Mouse (Mus musculus) lung, adult 2 months (tissue): ENCODE results near the gene Erg. TPM values are rescaled to one million over a fixed set of nuclear protein-coding genes. Genes with fewer than 3 reads are reported as not detected.

Source experiments
- DNase-seq: peaks from one replicate; pipeline ENCODE4 v3.0.0; 2022
- H3K4me1 ChIP-seq: fragments of 200-500 bp; 2 replicates; pipeline ENCODE4 v1.6.1; 2011; ENCODE audit warnings: low read length; ENCODE audit not compliant: control insufficient read depth, insufficient read depth
- H3K4me3 ChIP-seq: fragments of 200-500 bp; replicated peaks from 2 replicates; pipeline ENCODE3; 2011; ENCODE audit warnings: low read depth, mild to moderate bottlenecking, control low read depth, low read length; ENCODE audit errors: extremely low read depth
- CTCF ChIP-seq: fragments of 200-500 bp; IDR thresholded peaks from 2 replicates; pipeline ENCODE4 v1.5.1; 2011; ENCODE audit warnings: mild to moderate bottlenecking, low read length, control low read depth; ENCODE audit not compliant: insufficient read depth
- POLR2A ChIP-seq: fragments of 200-500 bp; IDR thresholded peaks from 2 replicates; pipeline ENCODE4 v1.6.1; 2011; ENCODE audit warnings: low read depth, mild to moderate bottlenecking, control low read depth, low read length, borderline replicate concordance; ENCODE audit errors: extremely low read depth
- WGBS: fragments of 180-500 bp; shearing (Covaris S2); methylation state at CpG from one replicate; pipeline ENCODE4 v1.1.7; 2018; 5-methylcytosine and 5-hydroxymethylcytosine counted together
- polyA plus RNA-seq: library from polyadenylated mRNA; depleted of rRNA; stranded (reverse); fragments of >200 nt; gene quantifications from 2 replicates; pipeline ENCODE4 v1.2.3, GENCODE M21; 2012

The Erg gene
- polyA plus RNA-seq, 1 experiment, result 82.7 TPM

DNA sequence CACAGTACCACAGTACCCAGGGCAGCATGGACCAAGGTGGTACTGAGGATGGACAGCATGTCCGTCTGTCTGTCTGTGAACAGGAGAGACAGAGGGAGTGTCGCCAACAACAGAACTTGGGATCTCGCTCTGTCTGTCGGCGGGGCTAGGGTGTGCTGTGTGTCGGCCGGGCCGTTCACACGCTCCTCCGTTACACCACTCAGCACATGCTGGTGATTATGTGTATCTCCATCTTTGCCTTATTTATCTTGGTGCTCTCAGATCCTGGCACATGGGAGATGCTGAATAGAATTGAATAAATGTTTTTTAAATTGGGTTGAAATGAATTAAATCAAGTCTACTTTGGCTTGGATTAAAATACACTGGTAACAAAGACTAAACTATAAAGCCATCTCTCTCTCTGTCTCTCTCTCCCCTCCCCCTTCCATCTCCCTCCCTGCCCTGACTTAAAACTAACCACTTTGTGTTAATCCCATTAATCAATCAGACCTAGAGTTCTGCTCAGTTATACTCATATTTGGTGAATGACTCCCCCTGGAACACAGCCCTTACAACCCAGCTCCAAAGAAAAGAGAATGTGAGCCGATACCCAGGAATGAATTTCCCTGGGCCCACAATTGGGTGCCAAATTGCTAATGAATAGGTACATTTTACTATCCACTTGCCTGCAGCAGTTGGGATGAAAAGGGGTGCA, 10.6 kb upstream of the Erg start:
- 89% methylated on average over 11 of the region's 11 CpGs for WGBS
- no peaks in the 10 kb centered on the region for H3K4me1 ChIP-seq
- TF ChIP-seq CTCF (no peak), POLR2A (no peak)
- no peak for DNase-seq
- no peak overlapping the region for H3K4me3 ChIP-seq

DNA sequence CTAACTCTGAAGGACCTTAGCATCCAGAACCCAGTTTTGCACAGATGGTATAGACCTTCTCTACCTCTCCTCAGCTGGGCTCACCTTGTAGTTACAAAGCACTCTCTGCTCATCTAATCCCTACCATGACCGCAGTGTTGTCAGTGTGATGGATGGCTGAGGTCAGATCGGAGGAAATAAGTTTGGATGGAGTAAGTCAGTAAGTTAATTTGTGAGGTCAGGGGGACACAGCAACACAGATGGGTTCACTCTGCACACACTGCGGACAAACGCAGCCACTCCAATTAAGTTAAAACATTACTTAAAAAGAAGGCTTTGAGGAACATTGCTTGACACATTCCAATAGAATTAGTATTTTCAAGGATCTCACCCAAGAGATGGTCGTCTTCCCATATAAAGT, 2.5 kb upstream of the Erg start:
- H3K4me1 ChIP-seq, result peaks cover 7% of the 10 kb centered on the region; the same call in 1 of the 2 replicates
- 33% methylated on average over 5 of the region's 5 CpGs for WGBS
- no peak for TF ChIP-seq POLR2A
- TF ChIP-seq CTCF, result no peak
- no peak overlapping the region for H3K4me3 ChIP-seq
- no peak for DNase-seq

DNA sequence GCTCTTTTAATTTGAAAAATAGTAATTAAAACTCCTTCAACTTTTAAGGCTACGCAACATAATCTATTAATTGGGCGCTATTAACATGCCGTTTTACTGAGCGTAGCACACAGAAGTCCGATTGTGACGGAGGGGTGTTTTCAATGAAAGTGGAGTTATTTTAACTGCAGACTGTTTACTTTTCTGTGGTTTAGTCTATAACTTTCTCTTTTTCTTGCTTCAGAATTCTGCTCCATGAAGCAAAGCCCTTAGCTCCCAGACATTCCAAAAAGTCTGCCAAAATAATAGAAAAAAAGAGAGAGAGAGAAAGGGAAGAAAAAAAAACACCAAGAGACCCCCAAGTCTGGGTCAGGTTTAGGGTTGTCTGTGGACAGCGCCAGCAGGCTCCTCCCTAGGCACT, 333 bp upstream of the Erg start:
- DNase-seq, result no peak
- WGBS, result 33% methylated on average over 7 of the region's 7 CpGs
- Histone ChIP-seq H3K4me1 (peaks cover 7% of the 10 kb centered on the region; the same call in 1 of the 2 replicates), H3K4me3 (no peak overlapping the region)
- TF ChIP-seq CTCF, result no peak
- TF ChIP-seq POLR2A, result no peak

DNA sequence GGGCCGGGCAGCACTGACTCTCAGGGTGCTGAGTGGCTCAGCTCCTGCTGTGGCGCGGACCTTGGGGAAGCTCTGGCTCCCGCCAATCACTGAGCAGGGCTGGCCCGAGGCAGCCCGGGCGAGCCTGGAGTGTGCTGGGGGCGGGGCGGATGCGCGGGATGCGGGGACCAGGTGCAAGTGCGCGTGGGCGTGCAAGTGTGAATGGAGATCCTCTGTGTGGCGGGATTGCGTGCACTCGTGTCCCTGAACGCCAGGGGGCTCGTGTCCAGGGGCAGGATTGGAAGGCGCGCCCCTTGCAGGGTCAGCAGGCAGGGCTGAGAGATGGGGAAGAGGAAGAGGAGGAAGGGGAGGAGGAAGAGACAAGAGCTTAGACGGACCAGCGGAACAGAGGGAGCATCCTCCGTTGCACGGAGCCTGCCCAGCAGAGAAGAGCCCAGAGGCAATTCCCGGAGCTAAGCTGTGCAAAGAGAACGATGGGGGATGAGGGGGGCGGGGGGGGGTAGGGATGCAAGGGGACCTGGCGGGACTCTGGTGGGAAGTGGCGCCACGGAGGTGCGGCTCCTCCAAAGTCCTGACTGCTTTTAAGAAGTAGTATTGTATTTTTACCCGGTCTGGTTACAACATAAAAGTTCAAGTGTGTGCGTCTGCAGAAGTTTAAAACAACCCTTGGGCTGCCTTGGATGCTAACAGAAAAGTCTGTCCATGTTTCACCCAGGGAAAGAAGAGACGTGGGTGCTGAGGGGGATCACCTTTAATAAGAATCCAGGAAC, 667 bp downstream of the Erg start:
- peak; percentile 9 for DNase-seq
- WGBS, result 1% methylated on average over 36 of the region's 36 CpGs
- TF ChIP-seq CTCF (no peak), POLR2A (no peak)
- peaks cover 7% of the 10 kb centered on the region; the same call in 1 of the 2 replicates for H3K4me1 ChIP-seq
- H3K4me3 ChIP-seq, result no peak overlapping the region

DNA sequence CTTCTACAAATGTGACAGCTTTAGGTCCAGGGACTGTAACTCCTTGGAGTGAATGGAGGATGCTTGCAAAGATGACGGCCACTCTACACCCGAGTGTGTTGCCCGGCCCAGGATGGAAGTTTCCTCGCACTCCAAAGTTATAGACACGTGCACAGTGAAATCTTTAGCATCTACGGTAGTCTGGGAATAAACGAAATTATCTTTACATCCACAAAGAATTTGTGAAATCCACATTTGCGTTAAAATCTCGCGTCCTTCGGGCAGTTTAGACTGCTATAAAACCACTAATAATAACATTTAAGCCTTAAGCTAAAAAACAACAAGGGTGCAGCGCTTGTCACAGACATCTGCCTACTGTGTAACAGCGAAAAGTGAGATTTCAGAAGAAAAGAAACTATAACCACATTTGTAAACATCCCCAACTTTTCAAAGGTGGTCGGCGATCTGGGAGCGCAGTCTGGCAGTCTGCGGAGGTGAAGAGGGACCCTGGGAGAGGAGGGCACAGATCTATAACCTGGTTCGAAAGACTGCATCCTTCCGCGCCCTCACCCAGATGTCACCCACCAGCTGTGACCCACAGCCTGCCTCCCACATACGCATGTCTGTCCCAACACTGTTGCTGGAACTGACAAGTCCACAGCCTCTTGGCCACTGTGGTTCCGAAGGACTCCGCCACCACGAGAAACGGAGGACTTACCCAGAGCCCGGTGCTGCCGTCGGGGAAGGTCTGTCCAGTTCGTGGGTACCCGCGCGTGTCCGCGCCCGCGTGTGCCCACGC, 1.5 kb downstream of the Erg start:
- TF ChIP-seq CTCF (no peak), POLR2A (no peak)
- 12% methylated on average over 37 of the region's 37 CpGs for WGBS
- DNase-seq, result no peak
- no peak overlapping the region for H3K4me3 ChIP-seq
- H3K4me1 ChIP-seq, result peaks cover 7% of the 10 kb centered on the region; the same call in 1 of the 2 replicates

DNA sequence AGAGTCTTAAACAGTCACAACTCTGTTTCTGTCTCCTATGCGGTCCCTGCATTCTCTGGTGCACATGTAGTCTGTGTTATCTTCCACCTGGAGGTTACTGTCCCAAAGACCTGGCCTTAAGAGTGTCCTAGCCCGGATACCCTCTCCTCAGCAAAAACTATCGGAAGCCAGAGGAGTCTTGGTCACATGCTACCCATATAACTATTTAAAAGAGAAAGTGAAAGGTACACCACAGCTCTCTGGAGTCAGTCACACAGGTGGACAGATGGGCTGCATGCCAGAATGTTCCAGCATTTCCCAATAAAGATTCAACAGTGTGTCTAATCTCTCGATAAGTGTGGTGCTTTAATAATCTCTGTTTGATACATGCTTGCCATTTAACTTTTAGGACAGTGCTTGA, 7.1 kb downstream of the Erg start:
- Histone ChIP-seq H3K4me3 (no peak overlapping the region), H3K4me1 (no peaks in the 10 kb centered on the region)
- DNase-seq, result no peak
- TF ChIP-seq CTCF (no peak), POLR2A (no peak)
- WGBS, result 73% methylated on average over 4 of the region's 4 CpGs

DNA sequence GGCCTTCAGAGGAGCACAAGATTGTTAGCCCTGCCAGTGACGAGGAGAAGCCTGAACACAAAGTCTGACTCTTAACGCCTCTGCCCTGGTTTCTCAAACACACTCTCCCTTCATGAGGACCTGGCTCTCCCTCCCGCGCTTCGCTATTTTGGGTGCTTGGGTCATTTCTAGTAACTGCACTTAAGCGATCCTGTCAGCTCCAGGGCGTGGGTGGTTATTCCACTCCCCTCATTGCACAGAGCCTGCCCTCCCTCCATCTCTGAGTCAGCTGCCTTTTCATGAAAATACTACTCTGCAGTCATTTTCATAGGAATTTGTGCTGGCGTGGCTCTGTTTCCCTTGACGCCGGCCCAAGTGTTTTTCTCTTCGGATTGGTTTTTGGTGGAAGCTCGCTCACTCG, 13.2 kb downstream of the Erg start:
- TF ChIP-seq CTCF, result no peak
- TF ChIP-seq POLR2A, result no peak
- Histone ChIP-seq H3K4me1 (no peaks in the 10 kb centered on the region), H3K4me3 (no peak overlapping the region)
- 74% methylated on average over 13 of the region's 13 CpGs for WGBS
- no peak for DNase-seq

DNA sequence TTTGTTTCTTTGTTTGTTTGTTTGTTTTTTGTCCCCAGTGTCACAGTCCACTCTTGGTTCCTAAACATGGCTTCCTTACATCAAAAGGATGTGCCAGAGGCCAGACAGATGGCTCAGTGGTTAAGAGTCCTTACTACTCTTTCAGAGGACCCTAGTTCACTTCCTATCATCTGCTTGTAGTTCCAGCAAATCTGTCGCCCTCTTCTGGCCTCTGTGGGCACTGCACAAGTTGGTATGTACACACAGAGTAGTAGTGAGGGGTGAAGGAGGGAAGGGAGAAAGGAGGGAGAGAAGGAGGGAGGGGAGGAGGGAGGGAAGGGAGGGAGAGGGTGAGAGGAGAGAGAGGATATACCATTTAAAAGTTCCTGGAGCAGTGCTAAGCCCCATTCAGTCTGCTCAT, 15.8 kb downstream of the Erg start:
- no peak overlapping the region for H3K4me3 ChIP-seq
- no peak for DNase-seq
- 4% methylated on average over 1 of the region's 1 CpGs for WGBS
- TF ChIP-seq POLR2A (no peak), CTCF (peak; percentile 42; the same call in 1 of the 2 replicates)
- H3K4me1 ChIP-seq, result no peaks in the 10 kb centered on the region

DNA sequence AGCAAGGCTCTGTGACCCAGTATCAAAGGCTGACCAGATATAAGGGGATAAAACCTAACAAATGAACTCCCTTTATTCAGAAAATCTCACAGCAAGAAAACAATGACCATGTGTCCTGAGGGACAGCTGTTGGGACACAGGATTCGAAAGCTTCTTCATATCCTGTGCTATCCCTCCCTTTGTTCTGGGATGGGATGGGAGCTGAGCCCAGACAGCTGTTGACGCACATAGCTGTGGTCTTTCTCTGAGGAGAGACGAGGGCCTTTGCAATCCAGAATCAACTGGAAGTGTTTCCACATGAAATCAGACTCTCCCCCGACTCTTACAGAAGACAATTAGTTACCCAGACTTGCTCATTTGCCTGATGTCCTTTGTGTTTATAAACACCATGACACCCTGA, 29.6 kb downstream of the Erg start:
- H3K4me1 ChIP-seq, result no peaks in the 10 kb centered on the region
- no peak for TF ChIP-seq POLR2A
- no peak for TF ChIP-seq CTCF
- H3K4me3 ChIP-seq, result no peak overlapping the region
- 62% methylated on average over 4 of the region's 4 CpGs for WGBS
- DNase-seq, result no peak
